Mouse (Mus musculus) lung, embryonic 15.5 days (tissue): ENCODE data around the gene Deup1. TPM values are rescaled to one million over a fixed set of nuclear protein-coding genes. Genes with fewer than 3 reads are reported as not detected.

Experiments
- ATAC-seq: fragments of 200-750 bp; cut with Nextera tagmentation; 2 replicates; pipeline ENCODE4 v1.8.0; 2017; ENCODE audit warnings: moderate number of reproducible peaks, borderline replicate concordance; ENCODE audit not compliant: low FRiP score, low TSS enrichment; ENCODE audit errors: extremely low read depth
- H3K27ac ChIP-seq: fragments of 300-500 bp; sonication (generic); 2 replicates; pipeline ENCODE4 v1.5.1; 2015; ENCODE audit warnings: moderate library complexity, mild to moderate bottlenecking, inconsistent platforms
- H3K27me3 ChIP-seq: fragments of 300-500 bp; sonication (generic); 2 replicates; pipeline ENCODE4 v1.6.1; 2015; ENCODE audit warnings: inconsistent platforms
- H3K36me3 ChIP-seq: fragments of 300-500 bp; sonication (generic); 2 replicates; pipeline ENCODE4 v1.6.1; 2015; ENCODE audit warnings: inconsistent platforms
- H3K4me1 ChIP-seq: fragments of 300-500 bp; sonication (generic); 2 replicates; pipeline ENCODE4 v1.6.1; 2015; ENCODE audit warnings: inconsistent platforms
- H3K4me2 ChIP-seq: fragments of 300-500 bp; sonication (generic); 2 replicates; pipeline ENCODE4 v1.6.1; 2015; ENCODE audit warnings: inconsistent platforms, mild to moderate bottlenecking, moderate library complexity
- H3K4me3 ChIP-seq: fragments of 300-500 bp; sonication (generic); 2 replicates; pipeline ENCODE4 v1.5.1; 2015; ENCODE audit warnings: mild to moderate bottlenecking, inconsistent platforms
- H3K9ac ChIP-seq: fragments of 300-500 bp; sonication (generic); 2 replicates; pipeline ENCODE4 v1.6.1; 2015; ENCODE audit warnings: inconsistent platforms
- H3K9me3 ChIP-seq: fragments of 300-500 bp; sonication (generic); 2 replicates; pipeline ENCODE4 v1.6.1; 2016; ENCODE audit warnings: inconsistent platforms
- WGBS: fragments of 180-500 bp; shearing (Covaris S2); methylation state at CpG from one replicate; pipeline ENCODE4 v1.1.7; 2015; 5-methylcytosine and 5-hydroxymethylcytosine counted together
- polyA plus RNA-seq: library from polyadenylated mRNA; unstranded; fragments of >200 nt; fragmentation: Nextera tagmentation; extraction: Ambion mirVana; gene quantifications from 2 replicates; pipeline ENCODE4 v1.2.1, GENCODE M21; 2015

The Deup1 gene
- polyA plus RNA-seq, 1 experiment from 2014 or later: 9.9 TPM

DNA sequence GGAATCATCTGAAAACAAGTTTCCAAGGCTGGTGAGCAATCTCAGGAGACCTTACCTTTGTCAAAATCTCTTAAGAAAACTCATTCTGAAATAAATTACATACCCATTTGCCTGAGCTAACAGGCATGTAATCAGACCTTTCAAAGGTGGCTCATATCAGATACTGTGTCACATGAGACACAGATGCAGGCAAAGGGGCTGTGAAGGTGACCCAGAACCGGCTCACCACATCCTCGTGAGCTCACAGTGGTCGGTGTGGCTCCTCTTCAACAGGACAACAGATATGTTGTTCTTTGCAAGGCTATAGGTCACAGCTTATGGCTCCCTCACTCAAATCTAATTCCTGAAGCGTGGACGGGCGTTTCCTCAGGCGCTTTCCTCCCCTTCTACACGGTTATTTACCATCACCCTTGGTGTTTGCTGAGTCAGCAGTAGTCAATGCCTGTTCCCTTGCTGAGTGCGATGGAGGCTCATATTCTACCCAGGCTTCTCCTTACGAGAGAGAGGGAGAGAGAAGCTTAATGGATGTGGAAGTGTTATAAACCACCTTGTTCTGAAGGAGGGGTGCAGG, 8.6 kb downstream of the Deup1 start:
- Histone ChIP-seq H3K4me3 (no peak overlapping the region), H3K27me3 (no peaks in the 10 kb centered on the region), H3K36me3 (no peaks in the 10 kb centered on the region), H3K4me2 (no peak overlapping the region), H3K4me1 (no peaks in the 10 kb centered on the region), H3K27ac (no peak overlapping the region), H3K9me3 (no peaks in the 10 kb centered on the region), H3K9ac (no peak overlapping the region)
- ATAC-seq: no peak
- WGBS: 50% methylated on average over 10 of the region's 10 CpGs

DNA sequence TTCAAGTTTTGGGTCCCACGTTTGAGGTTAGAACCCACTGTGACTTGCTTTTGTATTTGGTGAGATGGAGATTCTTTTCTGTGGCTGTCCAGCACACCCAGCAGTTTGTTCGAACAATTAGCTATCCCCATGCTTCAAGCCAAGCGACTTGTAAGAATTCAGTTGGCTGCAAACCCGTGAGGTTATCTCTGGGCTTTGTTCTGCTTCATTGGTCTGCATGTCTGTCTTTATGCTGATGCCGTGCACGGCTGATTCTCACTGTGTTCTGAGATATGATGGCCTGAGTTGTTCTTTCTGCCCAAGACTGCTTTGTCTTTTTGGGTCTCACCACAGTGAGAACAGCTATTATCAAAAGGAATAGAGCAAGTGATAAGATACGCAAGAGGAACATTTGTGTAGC, 10.7 kb downstream of the Deup1 start:
- Histone ChIP-seq H3K9ac (no peak overlapping the region), H3K4me2 (no peak overlapping the region), H3K4me1 (no peaks in the 10 kb centered on the region), H3K4me3 (no peak overlapping the region), H3K27me3 (no peaks in the 10 kb centered on the region), H3K27ac (no peak overlapping the region), H3K9me3 (no peaks in the 10 kb centered on the region), H3K36me3 (no peaks in the 10 kb centered on the region)
- WGBS: 61% methylated on average over 7 of the region's 7 CpGs
- ATAC-seq: no peak

GRCm38 (mm10) chr9:15616471-15616870, 11.3 kb downstream of the Deup1 start:
- ATAC-seq: no peak

GRCm38 (mm10) chr9:15609280-15609930, 18.3 kb downstream of the Deup1 start:
- Histone ChIP-seq H3K27me3 (no peaks in the 10 kb centered on the region), H3K4me3 (no peak overlapping the region), H3K4me1 (no peaks in the 10 kb centered on the region), H3K9me3 (no peaks in the 10 kb centered on the region), H3K4me2 (no peak overlapping the region), H3K27ac (no peak overlapping the region), H3K9ac (no peak overlapping the region), H3K36me3 (no peaks in the 10 kb centered on the region)
- ATAC-seq: no peak
- WGBS: 92% methylated on average over 5 of the region's 5 CpGs

More at GRCm38 (mm10) chr9:15616471-15616870, 11.3 kb downstream of the Deup1 start:
- 47% methylated on average over 6 of the region's 6 CpGs for WGBS
- no peaks in the 10 kb centered on the region for H3K9me3 ChIP-seq
- no peaks in the 10 kb centered on the region for H3K4me1 ChIP-seq
- H3K27me3 ChIP-seq: no peaks in the 10 kb centered on the region
- no peak overlapping the region for H3K4me3 ChIP-seq
- no peak overlapping the region for H3K9ac ChIP-seq
- no peak overlapping the region for H3K4me2 ChIP-seq
- H3K36me3 ChIP-seq: no peaks in the 10 kb centered on the region
- H3K27ac ChIP-seq: no peak overlapping the region

DNA sequence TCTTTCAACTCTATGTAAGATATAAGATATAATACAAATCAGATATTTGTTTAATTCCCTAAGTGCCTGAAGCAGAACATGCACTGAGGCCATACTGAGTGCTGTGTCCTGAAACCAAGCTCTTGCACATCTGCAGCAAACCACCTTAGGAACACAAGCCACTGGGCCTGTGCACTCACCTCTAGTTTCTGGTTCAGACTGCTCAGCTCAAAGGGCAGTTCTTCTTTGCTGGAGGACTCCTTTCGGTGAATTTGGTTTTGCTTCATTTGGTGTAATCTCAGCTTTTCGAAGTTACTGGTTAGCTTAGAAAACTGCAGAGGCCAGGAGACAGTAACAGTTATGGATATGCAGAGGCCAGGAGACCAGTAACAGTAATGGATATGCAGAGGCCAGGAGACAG, 20.1 kb downstream of the Deup1 start:
- Histone ChIP-seq H3K27me3 (no peaks in the 10 kb centered on the region), H3K36me3 (no peaks in the 10 kb centered on the region), H3K4me1 (no peaks in the 10 kb centered on the region), H3K9me3 (no peaks in the 10 kb centered on the region), H3K27ac (no peak overlapping the region), H3K4me3 (no peak overlapping the region), H3K4me2 (no peak overlapping the region), H3K9ac (no peak overlapping the region)
- 92% methylated on average over 2 of the region's 2 CpGs for WGBS
- no peak for ATAC-seq

- no peak overlapping the region for H3K27ac ChIP-seq
- WGBS: 80% methylated on average over 8 of the region's 8 CpGs
- ATAC-seq: no peak
- H3K27me3 ChIP-seq: no peaks in the 10 kb centered on the region
- no peaks in the 10 kb centered on the region for H3K36me3 ChIP-seq
- H3K4me2 ChIP-seq: no peak overlapping the region
- H3K4me3 ChIP-seq: no peak overlapping the region
- no peak overlapping the region for H3K9ac ChIP-seq
- no peaks in the 10 kb centered on the region for H3K4me1 ChIP-seq
- no peaks in the 10 kb centered on the region for H3K9me3 ChIP-seq
Observed at GRCm38 (mm10) chr9:15603156-15603555, 24.6 kb downstream of the Deup1 start.

DNA sequence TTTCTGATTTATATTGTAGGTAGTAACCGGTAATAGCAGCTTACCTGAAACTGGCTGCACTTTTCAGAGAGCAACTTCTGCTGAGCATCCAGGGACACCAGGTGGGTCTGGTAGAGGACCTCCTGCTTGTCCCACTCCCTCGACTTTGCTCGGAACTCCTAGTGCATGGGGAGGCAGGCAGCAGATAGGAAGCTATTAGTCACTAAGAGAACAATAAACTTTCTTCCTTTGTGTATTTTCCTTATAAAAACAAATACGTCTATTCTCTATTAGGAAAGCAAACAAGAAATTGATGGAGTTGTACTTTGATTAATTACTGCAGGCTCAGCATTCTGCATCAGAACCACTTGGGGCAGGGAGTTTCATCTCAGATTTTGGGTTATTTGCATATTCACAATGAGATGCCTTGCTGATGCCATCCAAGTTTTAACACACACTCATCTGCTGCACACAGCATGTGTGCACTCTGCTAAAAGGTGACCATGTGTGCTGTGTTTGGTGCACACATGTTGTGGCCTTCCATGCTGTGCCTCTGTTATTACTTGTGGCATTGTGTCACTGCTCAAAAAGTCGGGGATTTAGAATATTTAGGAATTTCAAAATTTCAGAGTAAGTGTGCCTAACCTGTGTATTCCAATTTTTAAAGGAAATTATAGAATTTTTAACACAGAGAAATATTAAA, 26.7 kb downstream of the Deup1 start:
- H3K36me3 ChIP-seq: no peaks in the 10 kb centered on the region
- no peak overlapping the region for H3K9ac ChIP-seq
- no peak overlapping the region for H3K4me2 ChIP-seq
- 38% methylated on average over 5 of the region's 5 CpGs for WGBS
- H3K27ac ChIP-seq: no peak overlapping the region
- no peaks in the 10 kb centered on the region for H3K9me3 ChIP-seq
- no peak overlapping the region for H3K4me3 ChIP-seq
- H3K27me3 ChIP-seq: no peaks in the 10 kb centered on the region
- ATAC-seq: no peak
- no peaks in the 10 kb centered on the region for H3K4me1 ChIP-seq

- Histone ChIP-seq H3K27me3 (no peaks in the 10 kb centered on the region), H3K4me1 (no peaks in the 10 kb centered on the region), H3K4me3 (no peak overlapping the region), H3K27ac (no peak overlapping the region), H3K9ac (no peak overlapping the region), H3K9me3 (no peaks in the 10 kb centered on the region), H3K36me3 (no peaks in the 10 kb centered on the region), H3K4me2 (no peak overlapping the region)
- WGBS: 46% methylated on average over 6 of the region's 6 CpGs
- no peak for ATAC-seq
Observed at GRCm38 (mm10) chr9:15600156-15600858, 27.4 kb downstream of the Deup1 start.

DNA sequence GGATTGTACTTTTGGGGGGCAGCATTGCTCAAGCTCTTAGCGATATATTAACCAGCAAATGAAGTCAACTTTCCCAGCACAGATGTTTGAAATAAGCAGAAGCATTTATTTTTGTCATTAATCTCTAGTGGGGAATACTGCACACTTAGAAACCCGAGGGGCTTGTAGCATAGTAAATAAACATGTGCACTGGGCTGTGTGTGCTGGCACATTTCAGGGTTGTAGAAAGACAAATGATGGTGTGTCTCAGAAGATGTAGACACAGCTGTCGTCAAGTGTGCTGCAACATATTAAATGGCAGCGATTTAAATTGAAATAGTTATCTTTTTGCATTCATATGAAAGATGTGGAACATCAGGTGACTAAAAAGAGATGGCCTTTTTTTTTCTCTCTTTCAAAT, 31.1 kb downstream of the Deup1 start:
- no peaks in the 10 kb centered on the region for H3K36me3 ChIP-seq
- WGBS: 32% methylated on average over 4 of the region's 4 CpGs
- ATAC-seq: no peak

DNA sequence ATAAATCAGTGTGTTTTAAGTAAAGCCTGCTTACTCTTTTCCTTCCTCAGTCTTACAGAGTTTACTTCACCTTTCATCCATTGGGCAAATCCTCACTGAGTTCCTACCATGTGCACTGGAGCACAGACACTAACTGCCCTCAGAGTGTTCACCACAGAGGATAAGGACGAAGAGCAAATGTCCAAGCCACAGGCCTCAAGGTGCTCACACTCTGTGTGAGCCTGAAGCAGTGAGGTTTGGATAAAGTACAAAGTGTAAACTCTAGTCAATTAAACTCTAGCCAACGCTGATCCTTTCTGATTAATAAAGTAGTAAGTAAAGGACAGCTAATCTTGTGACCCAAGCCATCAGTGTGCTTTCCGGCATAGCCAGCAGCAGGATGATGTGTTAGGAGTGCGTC, 33.6 kb downstream of the Deup1 start:
- H3K4me2 ChIP-seq: no peak overlapping the region
- 60% methylated on average over 4 of the region's 4 CpGs for WGBS
- no peaks in the 10 kb centered on the region for H3K9me3 ChIP-seq
- ATAC-seq: no peak
- H3K27me3 ChIP-seq: no peaks in the 10 kb centered on the region
- no peaks in the 10 kb centered on the region for H3K4me1 ChIP-seq
- H3K4me3 ChIP-seq: no peak overlapping the region
- no peak overlapping the region for H3K27ac ChIP-seq
- no peak overlapping the region for H3K9ac ChIP-seq
- no peaks in the 10 kb centered on the region for H3K36me3 ChIP-seq

More for the DNA sequence above, 31.1 kb downstream of the Deup1 start:
- Histone ChIP-seq H3K27ac (no peak overlapping the region), H3K27me3 (no peaks in the 10 kb centered on the region), H3K4me3 (no peak overlapping the region), H3K9ac (no peak overlapping the region), H3K4me1 (no peaks in the 10 kb centered on the region), H3K4me2 (no peak overlapping the region), H3K9me3 (no peaks in the 10 kb centered on the region)

- no peak overlapping the region for H3K4me3 ChIP-seq
- no peak overlapping the region for H3K9ac ChIP-seq
- H3K27me3 ChIP-seq: no peaks in the 10 kb centered on the region
- no peaks in the 10 kb centered on the region for H3K36me3 ChIP-seq
- H3K9me3 ChIP-seq: no peaks in the 10 kb centered on the region
- no peak overlapping the region for H3K27ac ChIP-seq
- no peaks in the 10 kb centered on the region for H3K4me1 ChIP-seq
- H3K4me2 ChIP-seq: no peak overlapping the region
- 47% methylated on average over 6 of the region's 6 CpGs for WGBS
- no peak for ATAC-seq
Observed at GRCm38 (mm10) chr9:15587157-15587854, 40.4 kb downstream of the Deup1 start.
